Mouse (Mus musculus) cerebellum, postnatal 36 days (tissue): ENCODE data around the gene Acot13.
A peak's percentile ranks its signal among the peaks of the same experiment; 100 is the strongest.
"Not testable (repeated sequence)": the region's sequence is repeated elsewhere in the genome, so short reads cannot be mapped to it uniquely, and the experiment has no call there.

Source experiments
- DNase-seq, 2 experiments: peaks; one replicate each; pipeline ENCODE4 v3.0.0; 2021 to 2022; ENCODE audit warnings: mixed read lengths in 2 of 2

The Acot13 gene

GRCm38 (mm10) chr13:24831353-24832130 is at the start of gene Acot13, which contains the start of gene Tdp2:
TSS of gene Acot13 (minus strand) at chr13:24831540.
TSS of gene Tdp2 (plus strand) at chr13:24831679.
- peak; percentile 93 to 95 for DNase-seq

GRCm38 (mm10) chr13:24880704-24881103 is 49.4 kb upstream of the Acot13 start:
- no peak for DNase-seq

- no peak for DNase-seq
These were observed 48.9 kb upstream of the Acot13 start for GRCm38 (mm10) chr13:24880208-24880607.

GRCm38 (mm10) chr13:24879359-24880040 is 48.2 kb upstream of the Acot13 start:
- no peak for DNase-seq

GRCm38 (mm10) chr13:24868233-24868632 is 36.9 kb upstream of the Acot13 start:
- DNase-seq, result no peak

GRCm38 (mm10) chr13:24867789-24868188 is 36.4 kb upstream of the Acot13 start:
- no peak for DNase-seq

GRCm38 (mm10) chr13:24866430-24867402 is 35.4 kb upstream of the Acot13 start:
- no peak for DNase-seq

GRCm38 (mm10) chr13:24862520-24862919 is 31.2 kb upstream of the Acot13 start:
- peak; percentile 64 for DNase-seq

GRCm38 (mm10) chr13:24862021-24862420 is 30.7 kb upstream of the Acot13 start:
- no peak for DNase-seq

GRCm38 (mm10) chr13:24861084-24861483 is 29.7 kb upstream of the Acot13 start:
- DNase-seq, result no peak

GRCm38 (mm10) chr13:24859115-24859514 is 27.8 kb upstream of the Acot13 start:
- no peak for DNase-seq

GRCm38 (mm10) chr13:24852570-24852969 is 21.2 kb upstream of the Acot13 start:
- no peak for DNase-seq

GRCm38 (mm10) chr13:24851989-24852388 is 20.6 kb upstream of the Acot13 start:
- DNase-seq, result no peak

- no peak for DNase-seq
These were observed 18.0 kb upstream of the Acot13 start for GRCm38 (mm10) chr13:24849318-24849717.

GRCm38 (mm10) chr13:24844983-24845955 is 13.9 kb upstream of the Acot13 start, which contains the start of gene D130043K22Rik:
TSS of gene D130043K22Rik (plus strand) at chr13:24845135.
- DNase-seq, result peak; percentile 54 to 67

- no peak for DNase-seq
These were observed 10.4 kb upstream of the Acot13 start for GRCm38 (mm10) chr13:24841702-24842101.

- no peak for DNase-seq
These were observed 8.5 kb upstream of the Acot13 start for GRCm38 (mm10) chr13:24839831-24840230.

GRCm38 (mm10) chr13:24837765-24838164 is 6.4 kb upstream of the Acot13 start:
- not testable (repeated sequence) for DNase-seq

- no peak for DNase-seq
These were observed 1.4 kb upstream of the Acot13 start for GRCm38 (mm10) chr13:24832811-24833155.

- no peak for DNase-seq
These were observed 931 bp upstream of the Acot13 start for GRCm38 (mm10) chr13:24832131-24832810.

- DNase-seq, result peak in 1 of 2 experiments; percentile 21
These were observed 486 bp downstream of the Acot13 start for GRCm38 (mm10) chr13:24830756-24831352.
